Mouse (Mus musculus): ENCODE measurements at regions not wholly inside any gene's neighbourhood (a gene's known extent, or its start where the extent isn't known, plus 50 kb on each side); places are given as distances from the start of the nearest gene placed in this dataset.

GRCm38 (mm10) chr13:71747003-71747965 lies 216.2 kb downstream of the Irx1 start:
- Histone ChIP-seq H3K4me3 (replicated peaks; ENCODE audit: low read depth, low read length) (no peak overlapping the region), H3K4me2 (ENCODE audit: low read length) (no peak overlapping the region), H3K36me3 (ENCODE audit: insufficient read depth, low read length) (no peaks in the 10 kb centered on the region), H3K9ac (ENCODE audit: low read depth, low read length) (no peak overlapping the region), H3K4me1 (replicated peaks; ENCODE audit: insufficient read depth, low read length) (no peaks in the 10 kb centered on the region), H3K27ac (no peak overlapping the region), H3K9me3 (replicated peaks; ENCODE audit: low read length) (no peaks in the 10 kb centered on the region), H3K27me3 (ENCODE audit: insufficient read depth, low read length) (no peaks in the 10 kb centered on the region)
- no peak for TF ChIP-seq CTCF (IDR thresholded peaks at IDR 0.05; ENCODE audit: low read depth)
- 82% methylated on average over 11 of the region's 11 CpGs for WGBS
- DNase-seq (ENCODE audit: low spot score) = no peak
- ATAC-seq (replicated peaks; ENCODE audit: low FRiP score, low read depth) = no peak

DNA sequence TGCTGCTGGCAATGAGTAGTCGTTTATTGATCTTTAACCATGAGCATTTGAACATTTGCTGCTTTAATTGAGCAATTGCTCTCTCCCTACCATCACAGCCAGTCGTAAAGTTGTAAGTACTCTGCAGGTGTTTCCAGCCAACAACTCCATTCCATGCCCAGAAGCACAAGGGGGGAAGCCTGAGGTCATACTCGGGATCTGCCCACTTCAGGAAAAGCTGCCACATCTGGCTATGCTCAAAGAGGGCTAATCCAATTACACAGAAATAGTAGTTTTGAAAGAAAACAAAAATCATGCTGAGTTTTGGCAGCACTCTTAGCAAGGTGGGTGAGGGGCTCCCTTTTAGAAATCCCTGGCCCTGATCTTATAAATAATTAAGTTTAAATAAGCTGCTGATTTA lies 217.0 kb downstream of the Irx1 start:
- H3K4me2 ChIP-seq (ENCODE audit: low read length) = no peak overlapping the region
- H3K4me3 ChIP-seq (replicated peaks; ENCODE audit: low read depth, low read length) = no peak overlapping the region
- WGBS = 24% methylated on average over 3 of the region's 3 CpGs
- no peak overlapping the region for H3K9ac ChIP-seq (ENCODE audit: low read depth, low read length)
- H3K4me1 ChIP-seq (replicated peaks; ENCODE audit: insufficient read depth, low read length) = no peaks in the 10 kb centered on the region
- ATAC-seq (replicated peaks; ENCODE audit: low FRiP score, low read depth) (no peak), DNase-seq (ENCODE audit: low spot score) (no peak)
- no peak overlapping the region for H3K27ac ChIP-seq
- TF ChIP-seq CTCF (IDR thresholded peaks at IDR 0.05; ENCODE audit: low read depth) = no peak
- no peaks in the 10 kb centered on the region for H3K36me3 ChIP-seq (ENCODE audit: insufficient read depth, low read length)
- no peaks in the 10 kb centered on the region for H3K27me3 ChIP-seq (ENCODE audit: insufficient read depth, low read length)
- H3K9me3 ChIP-seq (replicated peaks; ENCODE audit: low read length) = no peaks in the 10 kb centered on the region

GRCm38 (mm10) chr13:71736821-71737345 lies 226.6 kb downstream of the Irx1 start:
- Histone ChIP-seq H3K9ac (ENCODE audit: low read depth, low read length) (no peak overlapping the region), H3K27ac (no peak overlapping the region), H3K9me3 (replicated peaks; ENCODE audit: low read length) (no peaks in the 10 kb centered on the region), H3K4me3 (replicated peaks; ENCODE audit: low read depth, low read length) (no peak overlapping the region), H3K4me1 (replicated peaks; ENCODE audit: insufficient read depth, low read length) (no peaks in the 10 kb centered on the region; the same call in 1 of the 2 replicates), H3K36me3 (ENCODE audit: insufficient read depth, low read length) (no peaks in the 10 kb centered on the region), H3K27me3 (ENCODE audit: insufficient read depth, low read length) (no peaks in the 10 kb centered on the region), H3K4me2 (ENCODE audit: low read length) (no peak overlapping the region)
- 68% methylated on average over 8 of the region's 8 CpGs for WGBS
- no peak for ATAC-seq (replicated peaks; ENCODE audit: low FRiP score, low read depth)
- TF ChIP-seq CTCF (IDR thresholded peaks at IDR 0.05; ENCODE audit: low read depth) = no peak
- DNase-seq (ENCODE audit: low spot score) = no peak

DNA sequence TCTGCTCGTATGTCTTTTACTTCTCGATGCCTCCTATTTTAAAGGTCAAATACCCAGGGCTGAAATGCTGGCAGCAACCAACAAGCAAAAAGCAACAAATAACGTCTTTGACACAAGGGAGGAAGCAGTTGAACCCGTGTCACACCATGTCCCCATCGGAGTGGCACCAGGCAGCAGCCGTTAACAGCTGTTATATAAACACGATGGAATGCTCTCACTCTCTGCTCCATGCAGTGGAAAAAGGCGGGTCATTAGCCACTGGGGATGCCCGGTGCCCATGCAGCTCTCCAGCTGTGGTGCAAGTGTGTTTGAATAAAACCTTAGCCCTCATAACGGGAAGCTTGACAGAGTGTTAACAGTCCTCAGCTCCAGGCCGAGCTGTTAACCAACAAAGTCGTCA lies 229.3 kb downstream of the Irx1 start:
- Histone ChIP-seq H3K4me2 (ENCODE audit: low read length) (no peak overlapping the region), H3K9me3 (replicated peaks; ENCODE audit: low read length) (no peaks in the 10 kb centered on the region), H3K4me3 (replicated peaks; ENCODE audit: low read depth, low read length) (no peak overlapping the region), H3K27me3 (ENCODE audit: insufficient read depth, low read length) (no peaks in the 10 kb centered on the region), H3K27ac (no peak overlapping the region), H3K36me3 (ENCODE audit: insufficient read depth, low read length) (no peaks in the 10 kb centered on the region), H3K9ac (ENCODE audit: low read depth, low read length) (no peak overlapping the region), H3K4me1 (replicated peaks; ENCODE audit: insufficient read depth, low read length) (no peaks in the 10 kb centered on the region; the same call in 1 of the 2 replicates)
- 12% methylated on average over 12 of the region's 12 CpGs for WGBS
- no peak for ATAC-seq (replicated peaks; ENCODE audit: low FRiP score, low read depth)
- DNase-seq (ENCODE audit: low spot score) = peak; percentile 15
- no peak for TF ChIP-seq CTCF (IDR thresholded peaks at IDR 0.05; ENCODE audit: low read depth)

- Histone ChIP-seq H3K36me3 (ENCODE audit: insufficient read depth, low read length) (no peaks in the 10 kb centered on the region), H3K4me3 (replicated peaks; ENCODE audit: low read depth, low read length) (no peak overlapping the region), H3K9me3 (replicated peaks; ENCODE audit: low read length) (no peaks in the 10 kb centered on the region), H3K27me3 (ENCODE audit: insufficient read depth, low read length) (no peaks in the 10 kb centered on the region), H3K4me2 (ENCODE audit: low read length) (no peak overlapping the region), H3K27ac (no peak overlapping the region), H3K9ac (ENCODE audit: low read depth, low read length) (no peak overlapping the region), H3K4me1 (replicated peaks; ENCODE audit: insufficient read depth, low read length) (no peaks in the 10 kb centered on the region; the same call in 1 of the 2 replicates)
- DNase-seq (ENCODE audit: low spot score) (no peak), ATAC-seq (replicated peaks; ENCODE audit: low FRiP score, low read depth) (no peak)
- no peak for TF ChIP-seq CTCF (IDR thresholded peaks at IDR 0.05; ENCODE audit: low read depth)
- WGBS = 75% methylated on average over 5 of the region's 5 CpGs
Measured at GRCm38 (mm10) chr13:71733360-71733759, 230.2 kb downstream of the Irx1 start.

DNA sequence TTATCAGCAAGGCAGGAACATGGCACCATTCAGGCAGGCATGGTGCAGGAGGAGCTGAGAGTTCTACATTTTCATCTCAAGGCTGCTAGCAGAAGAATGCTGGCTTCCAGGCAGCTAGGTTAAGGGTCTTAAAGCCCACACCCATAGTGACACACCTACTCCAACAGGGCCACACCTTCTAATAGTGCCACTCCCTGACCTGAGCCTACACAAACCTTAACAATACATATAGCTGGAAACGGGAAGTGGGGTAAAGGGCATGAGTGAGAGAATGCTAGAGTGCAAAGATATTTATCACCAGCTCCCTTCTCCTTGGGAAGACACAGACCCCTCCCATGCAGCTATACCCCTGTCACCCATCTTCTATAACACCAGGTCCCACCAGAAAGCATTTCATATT lies 230.6 kb downstream of the Irx1 start:
- Histone ChIP-seq H3K27me3 (ENCODE audit: insufficient read depth, low read length) (no peaks in the 10 kb centered on the region), H3K4me2 (ENCODE audit: low read length) (no peak overlapping the region), H3K9me3 (replicated peaks; ENCODE audit: low read length) (no peaks in the 10 kb centered on the region), H3K36me3 (ENCODE audit: insufficient read depth, low read length) (no peaks in the 10 kb centered on the region), H3K4me1 (replicated peaks; ENCODE audit: insufficient read depth, low read length) (no peaks in the 10 kb centered on the region; the same call in 1 of the 2 replicates), H3K27ac (no peak overlapping the region), H3K4me3 (replicated peaks; ENCODE audit: low read depth, low read length) (no peak overlapping the region), H3K9ac (ENCODE audit: low read depth, low read length) (no peak overlapping the region)
- TF ChIP-seq CTCF (IDR thresholded peaks at IDR 0.05; ENCODE audit: low read depth) = no peak
- DNase-seq (ENCODE audit: low spot score) = no peak
- ATAC-seq (replicated peaks; ENCODE audit: low FRiP score, low read depth) = no peak
- WGBS = 83% methylated on average over 1 of the region's 1 CpGs
